Mouse (Mus musculus): ENCODE results near the gene Asb8.

Asb8 gene

DNA sequence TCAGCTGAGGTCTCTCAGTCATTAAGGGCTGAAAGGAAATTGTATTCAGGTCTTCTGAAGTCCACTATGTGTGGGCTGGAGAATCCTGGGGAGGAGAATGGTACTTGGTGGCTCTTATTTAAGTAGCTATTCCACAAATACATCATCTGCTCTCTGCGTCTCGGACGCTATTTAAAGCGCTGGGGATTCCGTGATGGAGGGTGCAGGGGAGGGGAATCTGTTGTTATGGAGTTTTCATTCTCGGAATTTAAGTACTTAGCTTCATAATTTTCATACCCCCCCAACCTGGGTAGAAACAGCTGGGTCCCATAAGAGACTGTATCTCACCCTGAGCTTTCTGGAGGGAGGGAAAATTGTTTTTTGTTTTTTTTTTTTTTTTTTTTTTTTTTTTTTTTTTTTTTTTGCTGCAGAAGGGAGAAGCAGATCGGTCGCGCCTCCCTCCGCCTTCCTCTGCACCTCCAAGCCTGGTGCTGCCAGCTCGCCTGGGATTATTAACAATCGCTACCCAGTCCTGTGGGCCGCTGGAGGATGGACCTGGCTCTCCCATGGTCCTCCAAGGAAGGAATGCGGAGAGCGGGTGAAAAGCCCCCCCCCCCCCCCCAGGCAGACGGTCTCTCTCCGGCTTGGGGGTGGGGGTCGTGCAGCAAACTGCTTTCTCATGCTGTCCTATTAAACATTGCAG, 1.7 kb upstream of the Asb8 start, which contains the start of gene Ccdc184:
Ccdc184 (plus strand) TSS at position 196 of the 682 bp plus-strand sequence.
- POLR2A ChIA-PET: interaction anchor here (0.5 to 1.1 kb wide), 16 partner anchors 10 to 1109 kb away, joined by 3 to 7 read pairs (median 4); partner anchors contain the start of gene Senp1 (in 1 of the 4)
- CTCF ChIA-PET: interaction anchor here in 2 of 4 experiments (0.6 to 1.1 kb wide), 4 partner anchors 70 to 1213 kb away, joined by 4 to 10 read pairs (median 5); no protein-coding TSS in a partner anchor

DNA sequence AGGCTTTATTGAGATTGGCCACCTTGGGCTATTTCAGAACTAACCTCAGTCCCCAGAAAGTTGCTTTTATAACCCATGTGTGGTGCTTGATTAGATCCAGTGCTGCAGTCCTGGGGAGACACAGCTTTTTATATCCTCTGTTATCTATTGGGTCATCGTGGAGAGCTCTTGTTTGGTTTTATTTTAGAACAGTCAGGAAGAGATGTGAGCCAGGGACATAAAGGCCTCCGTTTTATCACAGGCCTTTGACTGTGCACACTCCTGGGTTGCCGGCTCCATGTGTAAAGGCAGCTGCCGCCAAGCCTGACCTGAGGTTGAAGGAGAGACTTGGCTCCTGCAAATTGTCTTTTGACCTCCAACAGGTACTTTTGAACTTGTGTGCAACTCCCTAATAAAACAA, 2.9 kb downstream of the Asb8 start:
- CTCF ChIA-PET: interaction anchor here in 1 of 4 experiments (0.5 kb wide), 1 partner anchor 210 kb away, joined by 3 read pairs; no protein-coding TSS in a partner anchor

DNA sequence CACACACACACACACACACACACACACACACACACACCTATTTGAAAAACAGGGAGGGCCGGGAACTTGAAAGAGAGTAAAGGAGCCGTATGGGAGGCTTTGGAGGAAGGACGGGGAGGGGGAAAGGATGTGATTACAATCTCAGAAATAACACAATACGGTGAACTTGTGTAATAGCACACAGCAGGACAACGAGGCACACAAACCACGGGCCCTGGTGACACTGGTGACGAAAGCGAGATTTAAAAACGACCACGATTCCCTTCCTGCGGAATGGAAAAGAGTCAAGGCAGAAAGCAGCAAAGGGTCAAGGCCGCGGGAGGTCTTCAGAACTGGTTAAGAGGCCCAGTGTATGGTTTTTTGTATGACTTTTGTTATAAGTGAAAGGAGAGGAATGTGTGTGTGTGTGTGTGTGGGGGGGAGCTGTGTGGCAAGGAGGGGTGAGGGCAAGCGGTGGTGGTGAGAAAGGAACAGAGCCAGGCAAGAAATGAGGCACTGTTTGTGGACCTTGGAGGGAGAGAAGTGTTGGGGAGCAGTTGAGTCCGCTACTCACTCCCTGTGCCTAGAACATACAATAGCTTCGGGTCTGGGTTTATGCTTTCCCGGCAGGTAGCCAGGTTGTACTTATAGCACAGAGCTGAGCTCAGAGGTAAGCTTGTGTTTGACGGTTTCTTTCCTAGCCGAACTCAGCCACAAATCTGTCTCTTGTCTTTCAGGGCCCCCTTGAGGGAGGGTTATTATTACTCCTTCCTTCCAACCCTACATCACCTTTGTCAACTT, 4.2 kb downstream of the Asb8 start:
- ChIA-PET CTCF (interaction anchor here in 3 of 4 experiments (0.5 to 0.7 kb wide), 5 partner anchors 8 to 1544 kb away, joined by 3 to 8 read pairs (median 3); partner anchors contain the start of gene Gm17349 (in 1 of the 3)), POLR2A (interaction anchor here in 3 of 4 experiments (0.6 to 1.7 kb wide), 11 partner anchors 10 to 939 kb away, joined by 3 to 6 read pairs (median 3); partner anchors contain the start of gene Pfkm (in 1 of the 3))

More for the DNA sequence above, 2.9 kb downstream of the Asb8 start:
- POLR2A ChIA-PET: interaction anchor here in 1 of 4 experiments (0.6 to 1.7 kb wide), 3 partner anchors 26 to 88 kb away, joined by 3 to 5 read pairs (median 3); no protein-coding TSS in a partner anchor

DNA sequence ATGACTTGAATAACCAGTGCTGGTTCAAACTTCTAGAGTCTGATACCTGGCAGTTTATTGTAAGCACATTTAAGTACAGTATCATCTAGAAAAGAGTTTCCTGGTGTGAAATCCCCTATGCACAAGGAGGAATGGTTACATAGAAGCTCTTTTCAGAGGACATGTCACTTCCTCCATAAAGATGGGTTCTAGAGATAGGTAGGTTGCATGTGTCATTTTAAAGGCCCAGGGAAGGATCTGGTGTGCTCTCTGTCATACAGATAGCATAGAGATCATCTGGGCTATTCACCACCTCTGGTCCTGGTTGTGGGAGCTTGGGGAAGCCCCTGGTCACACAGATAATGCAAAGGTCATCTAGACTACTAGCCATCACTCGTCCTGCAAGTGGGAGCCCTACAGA, 8.2 kb downstream of the Asb8 start:
- ChIA-PET CTCF (interaction anchor here in 1 of 4 experiments (0.6 kb wide), 1 partner anchor 381 kb away, joined by 3 read pairs; no protein-coding TSS in a partner anchor), POLR2A (interaction anchor here in 1 of 4 experiments (1.3 to 1.7 kb wide), 2 partner anchors 9 to 10 kb away, joined by 4 to 5 read pairs; partner anchors contain the start of gene Ccdc184)

DNA sequence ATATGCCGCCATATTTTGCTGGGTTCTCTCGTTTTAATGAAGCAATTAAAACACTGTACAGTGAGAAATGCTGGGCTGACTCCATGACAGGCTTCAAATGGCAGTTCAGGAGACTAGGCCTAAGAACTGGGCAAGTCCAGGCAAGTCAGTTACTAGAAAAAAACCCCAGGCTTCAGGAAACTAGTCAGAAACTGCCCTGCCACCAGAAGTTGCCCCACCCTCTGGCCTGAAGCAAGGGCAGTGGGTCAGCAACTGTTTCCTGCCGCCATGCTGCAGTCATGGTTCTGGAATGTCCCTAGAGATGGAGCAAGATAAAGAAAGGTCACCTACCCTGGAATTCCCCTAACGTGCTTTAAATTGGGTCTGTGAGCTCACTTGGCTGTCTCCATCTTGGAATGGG, 9.5 kb downstream of the Asb8 start:
- POLR2A ChIA-PET: interaction anchor here (0.6 to 2.5 kb wide), 18 partner anchors 10 to 163 kb away, joined by 3 to 21 read pairs (median 5); partner anchors contain the start of genes Pfkm (in 3 of the 4) and Senp1 (in 3 of the 4)
- CTCF ChIA-PET: interaction anchor here in 2 of 4 experiments (0.5 to 1.2 kb wide), 4 partner anchors 10 to 797 kb away, joined by 3 to 4 read pairs (median 4); partner anchors contain the start of gene Senp1 (in 1 of the 2)

DNA sequence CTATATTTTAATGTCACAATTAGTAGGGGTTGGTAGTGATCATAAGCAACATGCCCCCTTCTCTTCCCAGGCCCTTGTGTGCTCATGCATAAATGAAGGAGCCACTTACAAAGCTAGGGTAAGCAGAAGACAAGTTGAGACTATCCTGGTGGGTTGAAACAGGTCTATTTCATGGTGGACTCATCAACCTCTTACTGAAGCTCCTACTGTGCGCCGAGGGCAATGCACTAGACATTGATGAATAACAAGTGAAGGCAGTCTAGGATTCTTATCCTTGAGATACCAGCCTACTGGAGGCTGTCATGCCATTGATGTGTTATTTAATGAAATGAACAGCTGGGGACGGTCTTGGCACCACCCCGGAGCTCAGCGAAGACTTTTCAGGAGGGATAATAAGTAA, 10.2 kb downstream of the Asb8 start:
- POLR2A ChIA-PET: interaction anchor here (0.6 to 2.5 kb wide), 28 partner anchors 8 to 369 kb away, joined by 3 to 21 read pairs (median 4); partner anchors contain the start of genes Pfkm (in 3 of the 4), Senp1 (in 3 of the 4) and Ccdc184 (in 1 of the 4)
- CTCF ChIA-PET: interaction anchor here (0.6 to 1.6 kb wide), 10 partner anchors 8 to 931 kb away, joined by 3 to 20 read pairs (median 4); partner anchors contain the start of gene Senp1 (in 1 of the 4)

DNA sequence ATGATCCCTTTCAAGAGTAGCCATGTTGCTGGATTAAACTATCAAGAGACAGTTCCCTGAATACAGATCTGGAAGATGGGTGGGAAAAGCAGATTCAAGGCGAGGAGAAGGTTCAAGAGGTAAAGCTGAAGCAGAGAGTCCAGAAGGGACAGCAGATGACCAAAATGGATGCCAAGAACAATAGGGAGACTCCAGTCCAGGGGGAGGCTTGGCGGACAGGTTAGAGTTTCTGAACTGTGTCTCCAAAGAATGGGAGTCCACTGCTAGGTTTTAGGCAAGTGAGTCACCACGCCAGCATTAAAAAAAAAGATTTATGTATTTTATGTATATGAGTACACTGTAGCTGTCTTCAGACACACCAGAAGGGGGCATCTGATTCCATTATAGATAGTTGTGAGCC, 10.8 kb downstream of the Asb8 start:
- POLR2A ChIA-PET: interaction anchor here in 3 of 4 experiments (0.6 to 2.5 kb wide), 18 partner anchors 8 to 72 kb away, joined by 3 to 21 read pairs (median 5); partner anchors contain the start of genes Pfkm (in 3 of the 3), Senp1 (in 3 of the 3) and Ccdc184 (in 2 of the 3)

DNA sequence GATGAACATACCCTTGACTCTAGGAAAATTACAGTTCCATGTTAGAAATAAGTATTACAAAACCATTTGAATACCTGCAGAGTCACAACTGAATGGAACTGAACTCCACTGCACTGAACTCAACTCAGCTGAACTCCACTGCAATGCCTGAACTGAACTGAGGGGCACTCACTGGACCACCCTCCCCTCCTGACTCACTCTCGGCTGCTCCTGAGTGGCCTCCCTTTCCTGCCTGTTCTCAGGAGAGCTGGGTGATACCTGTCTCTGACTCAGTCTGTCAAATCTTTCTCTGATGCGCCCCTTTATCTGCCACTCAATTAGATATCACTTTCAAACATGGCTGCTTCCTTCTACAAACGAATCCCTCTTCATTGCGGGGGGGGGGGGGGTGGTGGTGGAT, 11.3 kb downstream of the Asb8 start:
- POLR2A ChIA-PET: interaction anchor here in 3 of 4 experiments (0.7 to 2.5 kb wide), 6 partner anchors 8 to 61 kb away, joined by 3 to 21 read pairs (median 6); partner anchors contain the start of genes Pfkm (in 2 of the 3), Senp1 (in 2 of the 3) and Ccdc184 (in 1 of the 3)

More for the DNA sequence above, 10.8 kb downstream of the Asb8 start:
- CTCF ChIA-PET: interaction anchor here in 3 of 4 experiments (0.6 to 1.6 kb wide), 11 partner anchors 9 to 932 kb away, joined by 3 to 20 read pairs (median 4); partner anchors contain the start of gene Senp1 (in 1 of the 3)

DNA sequence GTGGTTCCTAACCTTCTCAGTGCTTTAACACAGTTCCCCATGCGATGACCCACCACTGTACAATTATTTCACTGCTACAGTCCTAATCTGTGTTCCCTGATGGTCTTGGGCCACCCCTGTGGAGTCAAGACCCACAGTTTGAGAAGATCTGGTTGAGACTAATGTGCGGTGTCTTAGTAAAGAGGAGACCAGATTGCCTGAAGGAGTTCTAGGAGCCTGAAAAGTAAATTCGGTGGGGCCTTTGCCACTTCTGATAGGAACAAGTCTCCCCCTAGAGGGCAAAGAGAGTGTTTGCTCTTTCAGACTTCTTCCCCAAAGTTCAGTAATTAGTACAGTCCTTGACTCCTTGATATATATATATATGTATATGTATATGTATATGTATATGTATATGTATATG, 11.8 kb downstream of the Asb8 start:
- ChIA-PET CTCF (interaction anchor here in 2 of 4 experiments (0.9 to 1.4 kb wide), 2 partner anchors 141 to 190 kb away, joined by 4 to 5 read pairs; partner anchors contain the start of gene Tmem106c (in 1 of the 2)), POLR2A (interaction anchor here in 1 of 4 experiments (1.0 kb wide), 1 partner anchor 55 kb away, joined by 4 read pairs; no protein-coding TSS in a partner anchor)

More for the DNA sequence above, 11.3 kb downstream of the Asb8 start:
- CTCF ChIA-PET: interaction anchor here in 3 of 4 experiments (0.6 to 1.6 kb wide), 5 partner anchors 10 to 291 kb away, joined by 3 to 5 read pairs (median 3); no protein-coding TSS in a partner anchor

DNA sequence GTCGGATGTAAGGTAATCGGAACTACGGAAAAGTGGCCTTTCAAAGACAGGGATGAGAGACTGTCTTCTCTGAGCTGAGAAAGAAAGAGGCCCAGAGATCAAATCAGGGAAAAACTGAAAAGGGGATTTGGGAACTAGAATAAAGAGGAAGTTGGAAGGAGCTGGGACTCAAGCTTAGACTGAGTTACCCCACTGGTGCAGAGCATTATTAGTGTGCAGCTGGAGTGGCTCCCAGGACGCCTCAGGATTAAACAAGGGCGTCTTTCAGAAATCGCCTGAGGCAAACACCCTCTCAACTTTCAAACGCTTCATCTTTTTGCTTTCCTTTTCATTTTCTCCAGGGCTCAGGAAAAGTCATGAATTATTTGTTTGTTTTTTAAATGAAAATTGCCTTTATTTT, 12.5 kb downstream of the Asb8 start:
- POLR2A ChIA-PET: interaction anchor here in 1 of 4 experiments (1.0 kb wide), 1 partner anchor 54 kb away, joined by 4 read pairs; no protein-coding TSS in a partner anchor
- CTCF ChIA-PET: interaction anchor here in 1 of 4 experiments (1.4 kb wide), 1 partner anchor 189 kb away, joined by 4 read pairs; the partner anchor contains the start of gene Tmem106c

DNA sequence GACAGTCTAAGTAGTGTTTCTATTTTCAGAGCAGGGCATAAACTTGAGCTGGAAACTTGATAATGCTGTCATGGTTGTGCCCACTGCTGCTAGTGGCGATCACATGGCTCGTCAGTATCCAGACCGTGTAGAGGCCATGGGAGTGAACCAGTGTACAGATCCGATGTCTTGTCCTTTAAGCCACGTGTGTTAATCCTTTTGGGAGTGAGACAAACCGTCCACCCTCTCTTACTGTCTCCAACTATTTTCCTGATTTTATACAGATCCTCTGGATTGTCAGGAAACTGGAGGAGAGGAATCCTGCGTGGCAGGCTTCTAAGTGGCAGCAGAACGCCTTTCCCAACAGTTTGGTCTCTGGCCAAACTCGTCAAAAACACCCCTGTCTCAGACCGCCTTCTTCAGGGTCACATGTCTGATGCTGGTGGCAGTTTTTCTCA, 16.2 kb downstream of the Asb8 start:
- ChIA-PET POLR2A (interaction anchor here in 3 of 4 experiments (0.6 to 4.7 kb wide), 6 partner anchors 34 to 362 kb away, joined by 3 to 23 read pairs (median 4); partner anchors contain the start of gene Pfkm (in 1 of the 3)), CTCF (no interaction called here)

DNA sequence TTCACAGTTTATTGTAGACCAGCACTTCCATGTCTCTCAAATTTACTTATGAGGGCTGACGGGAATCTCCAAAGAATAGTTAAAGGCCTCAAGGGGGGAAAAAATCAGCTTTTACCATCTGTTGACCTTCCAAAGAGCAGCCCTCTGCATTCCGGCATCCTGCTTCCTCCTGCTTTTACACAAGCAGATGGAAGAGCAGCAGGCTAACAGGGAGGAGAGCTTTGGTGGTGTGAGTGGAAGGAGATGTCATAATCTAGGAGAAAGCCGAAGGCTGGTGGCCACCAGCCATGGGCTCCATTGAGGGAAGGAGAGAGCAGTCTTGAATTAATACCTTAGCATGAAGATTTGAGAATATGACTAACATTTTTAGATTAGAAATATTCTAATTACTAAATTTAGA, 17.1 kb downstream of the Asb8 start:
- ChIA-PET CTCF (interaction anchor here in 1 of 4 experiments (0.5 kb wide), 1 partner anchor 129 kb away, joined by 3 read pairs; no protein-coding TSS in a partner anchor), POLR2A (interaction anchor here in 3 of 4 experiments (0.6 to 4.7 kb wide), 8 partner anchors 9 to 581 kb away, joined by 3 to 23 read pairs (median 4); no protein-coding TSS in a partner anchor)

DNA sequence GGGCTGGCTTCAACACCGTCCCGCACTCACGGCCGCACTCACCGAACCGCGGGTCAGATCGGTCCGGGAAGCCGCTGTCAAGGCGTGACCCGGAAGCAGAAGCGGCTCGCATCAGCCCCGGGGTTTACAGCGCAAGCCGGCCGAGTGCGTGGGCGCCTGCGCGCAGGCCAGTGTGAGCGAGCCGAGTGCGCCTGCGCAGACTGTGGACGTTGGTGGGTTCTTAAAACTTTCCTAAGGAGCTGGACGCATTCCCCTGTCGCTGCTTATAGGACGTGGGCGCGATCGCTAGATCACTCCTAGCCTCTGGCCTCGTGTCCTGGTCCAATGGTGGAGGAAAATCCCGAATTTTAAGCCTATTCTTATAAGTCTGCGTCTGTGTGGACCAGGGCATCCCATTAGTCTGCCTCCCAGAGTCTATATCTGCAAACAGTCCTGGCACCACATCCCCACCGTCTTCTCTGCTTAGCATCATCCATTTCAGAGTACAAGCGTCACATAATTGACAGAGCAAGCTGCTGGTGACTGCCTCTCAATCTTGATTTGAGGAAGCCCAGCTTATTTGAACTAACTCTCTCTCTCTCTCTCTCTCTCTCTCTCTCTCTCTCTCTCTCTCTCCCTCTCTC, 19.8 kb downstream of the Asb8 start:
- ChIA-PET CTCF (interaction anchor here in 2 of 4 experiments (0.5 to 1.0 kb wide), 5 partner anchors 10 to 331 kb away, joined by 3 to 9 read pairs (median 3); no protein-coding TSS in a partner anchor), POLR2A (interaction anchor here (0.5 to 4.7 kb wide), 34 partner anchors 10 to 902 kb away, joined by 3 to 23 read pairs (median 4); partner anchors contain the start of genes Senp1 (in 3 of the 4) and Pfkm (in 1 of the 4))

DNA sequence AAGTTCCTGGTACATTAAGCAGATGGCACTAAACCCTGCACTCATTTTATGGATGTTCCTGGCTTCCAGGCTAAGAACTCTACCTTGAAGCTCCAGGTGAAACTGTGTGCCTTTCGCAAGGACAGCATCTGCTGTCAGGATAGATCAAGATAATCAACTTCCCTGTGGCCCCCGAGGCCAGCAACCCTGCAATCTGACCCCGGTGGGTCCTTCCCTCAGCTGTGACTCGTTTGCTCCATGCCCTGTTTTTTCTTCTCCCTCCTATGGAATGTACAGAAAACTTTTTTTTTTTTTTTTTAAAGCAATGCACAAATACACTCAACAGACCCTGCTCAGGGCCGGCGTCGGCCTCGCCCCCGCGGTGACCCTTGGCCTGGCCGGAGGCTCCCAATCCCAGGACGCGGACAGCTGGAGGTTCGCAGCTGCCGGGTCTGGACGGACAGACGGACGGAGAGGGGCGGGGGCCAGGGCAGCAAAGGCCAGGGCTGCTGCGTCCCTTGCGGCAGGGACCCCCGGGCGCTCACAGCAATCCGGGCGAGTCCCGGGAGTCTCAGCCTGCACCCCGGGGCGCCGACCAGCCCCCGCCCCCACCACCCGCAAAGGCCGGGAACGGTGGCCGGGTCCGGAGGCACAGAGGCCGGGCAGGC, 20.4 kb downstream of the Asb8 start:
- POLR2A ChIA-PET: interaction anchor here (0.5 to 4.7 kb wide), 21 partner anchors 9 to 747 kb away, joined by 3 to 23 read pairs (median 4); partner anchors contain the start of genes Senp1 (in 2 of the 4) and Pfkm (in 1 of the 4)
- CTCF ChIA-PET: interaction anchor here in 3 of 4 experiments (0.5 to 1.0 kb wide), 6 partner anchors 10 to 331 kb away, joined by 3 to 4 read pairs (median 3); no protein-coding TSS in a partner anchor

DNA sequence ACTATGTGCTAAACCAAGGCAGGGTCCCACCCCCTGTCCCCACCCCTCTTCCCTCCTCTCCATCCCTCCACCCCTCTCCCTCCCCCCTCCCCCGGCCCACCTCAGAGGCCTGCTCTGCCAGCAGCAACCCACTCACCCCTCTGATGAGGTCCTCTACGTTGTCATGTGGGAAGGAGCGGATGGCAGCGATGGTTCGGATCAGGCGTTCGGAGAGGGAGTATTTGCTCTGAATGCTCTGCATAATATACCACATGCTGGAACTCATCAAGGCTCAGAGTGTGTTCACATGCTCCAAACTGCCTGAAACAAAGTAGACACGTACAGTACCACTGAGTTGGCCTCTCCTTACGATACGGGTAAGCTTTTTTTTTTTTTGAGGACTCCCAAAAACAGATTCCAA, 22.9 kb downstream of the Asb8 start:
- ChIA-PET POLR2A (interaction anchor here (0.6 to 1.0 kb wide), 5 partner anchors 9 to 564 kb away, joined by 3 to 6 read pairs (median 4); no protein-coding TSS in a partner anchor), CTCF (no interaction called here)

DNA sequence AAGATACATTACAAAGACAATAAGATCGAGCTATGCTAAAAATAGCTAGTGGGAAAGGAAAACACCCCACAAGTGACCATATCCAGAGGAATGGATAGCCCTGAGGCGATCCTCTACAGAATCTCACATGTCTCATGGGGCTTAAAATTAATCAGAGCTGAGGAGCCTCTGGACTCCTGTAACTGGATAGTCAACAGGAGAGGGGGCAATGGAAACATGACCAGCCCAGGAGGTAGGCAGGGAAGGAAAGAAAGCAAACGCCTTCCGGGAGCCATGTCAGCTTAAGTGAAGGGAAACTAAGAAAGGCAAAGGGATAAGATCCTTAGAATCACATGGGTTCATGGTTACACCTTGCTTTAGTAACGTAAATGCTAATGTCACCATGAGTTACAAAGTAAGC, 24.6 kb downstream of the Asb8 start:
- CTCF ChIA-PET: no interaction called here
- POLR2A ChIA-PET: interaction anchor here in 1 of 4 experiments (0.8 to 1.2 kb wide), 3 partner anchors 10 to 66 kb away, joined by 3 to 4 read pairs (median 3); no protein-coding TSS in a partner anchor

Data from embryonic stem cell, embryonic (primary cell).